Mouse (Mus musculus) heart, postnatal 0 days (tissue): ENCODE measurements around the gene Spata31d1d.

Experiments used
- CTCF ChIP-seq: IDR thresholded peaks from 2 replicates; pipeline ENCODE4 v1.5.1; 2016; ENCODE audit warnings: antibody characterized with exemption, control low read depth, low read depth
- EP300 ChIP-seq: IDR thresholded peaks from 2 replicates; pipeline ENCODE4 v1.6.1; 2016; ENCODE audit warnings: antibody characterized with exemption, low read depth

GRCm38 (mm10) chr13:59770847-59771246 lies 39.3 kb upstream of the Spata31d1d start:
- TF ChIP-seq CTCF = no peak
- no peak for TF ChIP-seq EP300
